Mouse (Mus musculus): ENCODE data around the gene Ispd. TPM values are rescaled to one million over a fixed set of nuclear protein-coding genes. Genes with fewer than 3 reads are reported as not detected.

The Ispd gene
- polyA plus RNA-seq, 1 experiment from 2014 or later, result 11.6 TPM

Other genes with a start within 250 kb of the Ispd start
- 28.6 and 34.0 TPM in 2 replicates for gene Ankmy2, start 224.3 kb upstream of the Ispd start, polyA plus RNA-seq (2014; fragmentation: Nextera tagmentation; extraction: Ambion mirVana)
- gene Bzw2, start 223.4 kb upstream of the Ispd start, polyA plus RNA-seq (2014; fragmentation: Nextera tagmentation; extraction: Ambion mirVana), result 223 and 238 TPM in 2 replicates
- not detected in 2 replicates for gene Lrrc72, start 128.1 kb upstream of the Ispd start, polyA plus RNA-seq (2014; fragmentation: Nextera tagmentation; extraction: Ambion mirVana)
- gene Sostdc1, start 67.3 kb upstream of the Ispd start, polyA plus RNA-seq (2014; fragmentation: Nextera tagmentation; extraction: Ambion mirVana), result 1.00 and 1.8 TPM in 2 replicates
- gene D630036H23Rik, start 731 bp downstream of the Ispd start, polyA plus RNA-seq (2014; fragmentation: Nextera tagmentation; extraction: Ambion mirVana), result 1.6 and 1.9 TPM in 2 replicates